ENCODE assay signal across 18 mouse cellular contexts in genomic region chr10:43609507-43609906, GRCm38 (mm10). TPM values are rescaled to one million over a fixed set of nuclear protein-coding genes. Genes with fewer than 3 reads are reported as not detected.
A peak's percentile ranks its signal among the peaks of the same experiment; 100 is the strongest.
DNase-seq lines count a peak whose midpoint lies in the region; ATAC-seq and TF ChIP-seq lines count a peak whose summit lies in the region.
"Had no signal": no experiment of that assay in that cellular context is flagged by ENCODE, and none has a peak within 500 bp of the region (broad histone marks: within the 10 kb centered on the region; RNA-seq: fewer than 3 reads in every experiment).

No protein-coding gene starts in this region.

- no peaks in the 10 kb centered on the region for H3K9me3 ChIP-seq in heart, embryonic 10.5 days
- no peaks in the 10 kb centered on the region for H3K9me3 ChIP-seq in G1E (replicated peaks)
- H3K9me3 ChIP-seq in erythroblast, embryonic 14.5 days (ENCODE audit: control insufficient read depth, low read length), result peaks cover 10% of the 10 kb centered on the region
- no peaks in the 10 kb centered on the region for H3K9me3 ChIP-seq in midbrain, postnatal 0 days (ENCODE audit: low read length)
- H3K9me3 ChIP-seq: embryonic facial prominence, embryonic 12.5 days; forebrain, embryonic 15.5 days; hindbrain, embryonic 10.5 days; limb, embryonic 13.5 days had no signal

- H3K4me2 ChIP-seq in midbrain, postnatal 0 days (ENCODE audit: low read depth, low read length, poor library complexity, severe bottlenecking), result no peak overlapping the region
- H3K4me2 ChIP-seq: embryonic facial prominence, embryonic 12.5 days; forebrain, embryonic 15.5 days; limb, embryonic 13.5 days had no signal

- 42% methylated on average over 5 of the region's 5 CpGs for WGBS in heart, embryonic 10.5 days
- 49% methylated on average over 5 of the region's 5 CpGs for WGBS in heart, adult 2 months
- WGBS in midbrain, postnatal 0 days, result 90% methylated on average over 5 of the region's 5 CpGs

- no peak overlapping the region for H3K4me3 ChIP-seq in heart, embryonic 10.5 days
- no peak overlapping the region for H3K4me3 ChIP-seq in heart, adult 2 months
- no peak overlapping the region for H3K4me3 ChIP-seq in G1E (ENCODE audit: low read depth, low read length)
- peak overlapping the region; percentile 47 for H3K4me3 ChIP-seq in erythroblast, embryonic 14.5 days (replicated peaks)
- H3K4me3 ChIP-seq in midbrain, postnatal 0 days (ENCODE audit: low read depth, low read length), result no peak overlapping the region
- H3K4me3 ChIP-seq: embryonic facial prominence, embryonic 12.5 days; forebrain, embryonic 15.5 days; hindbrain, embryonic 10.5 days; limb, embryonic 13.5 days; megakaryocyte, embryonic 14.5 days; myocyte had no signal

- H3K36me3 ChIP-seq in heart, embryonic 10.5 days, result no peaks in the 10 kb centered on the region
- H3K36me3 ChIP-seq in heart, adult 2 months (ENCODE audit: control insufficient read depth, insufficient read depth, low read length), result no peaks in the 10 kb centered on the region
- H3K36me3 ChIP-seq in G1E (replicated peaks), result no peaks in the 10 kb centered on the region
- H3K36me3 ChIP-seq in erythroblast, embryonic 14.5 days (ENCODE audit: control insufficient read depth), result peaks cover 81% of the 10 kb centered on the region
- H3K36me3 ChIP-seq in midbrain, postnatal 0 days (ENCODE audit: insufficient read depth, low read length), result no peaks in the 10 kb centered on the region
- H3K36me3 ChIP-seq: embryonic facial prominence, embryonic 12.5 days; forebrain, embryonic 15.5 days; hindbrain, embryonic 10.5 days; limb, embryonic 13.5 days had no signal

- H3K27ac ChIP-seq in heart, embryonic 10.5 days, result peak overlapping the region; percentile 52; the same call in 1 of the 2 replicates
- no peak overlapping the region for H3K27ac ChIP-seq in heart, adult 2 months
- H3K27ac ChIP-seq in midbrain, postnatal 0 days (ENCODE audit: low read depth, low read length), result no peak overlapping the region
- H3K27ac ChIP-seq: embryonic facial prominence, embryonic 12.5 days; forebrain, embryonic 15.5 days; limb, embryonic 13.5 days had no signal

- H3K79me2 ChIP-seq in heart, adult 2 months (replicated peaks; ENCODE audit: control insufficient read depth, insufficient read depth, low read length), result no peaks in the 10 kb centered on the region

- peaks cover 6% of the 10 kb centered on the region for H3K4me1 ChIP-seq in heart, embryonic 10.5 days
- no peaks in the 10 kb centered on the region for H3K4me1 ChIP-seq in heart, adult 2 months (ENCODE audit: control insufficient read depth, insufficient read depth, low read length)
- H3K4me1 ChIP-seq in G1E (ENCODE audit: insufficient read depth, low read depth, low read length), result peaks cover 38% of the 10 kb centered on the region
- H3K4me1 ChIP-seq in erythroblast, embryonic 14.5 days (ENCODE audit: control insufficient read depth), result peaks cover 96% of the 10 kb centered on the region
- H3K4me1 ChIP-seq in midbrain, postnatal 0 days (ENCODE audit: insufficient read depth, low read length), result no peaks in the 10 kb centered on the region
- H3K4me1 ChIP-seq: embryonic facial prominence, embryonic 12.5 days; forebrain, embryonic 15.5 days; hindbrain, embryonic 10.5 days had no signal

- no peak for TF ChIP-seq EP300 in heart, adult 2 months (IDR thresholded peaks at IDR 0.05; ENCODE audit: insufficient read depth, low read depth, low read length)

- ATAC-seq in G1E (ENCODE audit: extremely low read depth, insufficient number of reproducible peaks, low FRiP score, poor library complexity, severe bottlenecking), result peak; percentile 78
- ATAC-seq in megakaryocyte, adult 5-6 weeks (ENCODE audit: poor library complexity, severe bottlenecking), result peak; percentile 51
- no peak for ATAC-seq in midbrain, postnatal 0 days (ENCODE audit: low FRiP score)
- ATAC-seq: forebrain, embryonic 15.5 days had no signal

- H3K9ac ChIP-seq in heart, adult 2 months (ENCODE audit: low read depth, low read length), result no peak overlapping the region
- H3K9ac ChIP-seq in midbrain, postnatal 0 days (replicated peaks; ENCODE audit: low read length, poor library complexity, severe bottlenecking), result no peak overlapping the region
- H3K9ac ChIP-seq: embryonic facial prominence, embryonic 12.5 days; forebrain, embryonic 15.5 days; limb, embryonic 13.5 days had no signal

- no peaks in the 10 kb centered on the region for H3K27me3 ChIP-seq in heart, embryonic 10.5 days (ENCODE audit: insufficient read depth, poor library complexity, severe bottlenecking)
- H3K27me3 ChIP-seq in heart, adult 2 months (ENCODE audit: control insufficient read depth, insufficient read depth, low read length), result no peaks in the 10 kb centered on the region
- no peaks in the 10 kb centered on the region for H3K27me3 ChIP-seq in G1E (ENCODE audit: insufficient read depth, low read length)
- no peaks in the 10 kb centered on the region for H3K27me3 ChIP-seq in erythroblast, embryonic 14.5 days (ENCODE audit: control insufficient read depth)
- no peaks in the 10 kb centered on the region for H3K27me3 ChIP-seq in midbrain, postnatal 0 days (ENCODE audit: insufficient read depth, low read length)
- H3K27me3 ChIP-seq: embryonic facial prominence, embryonic 12.5 days; forebrain, embryonic 15.5 days; limb, embryonic 13.5 days had no signal

- TF ChIP-seq CTCF in heart, adult 2 months (IDR thresholded peaks at IDR 0.05), result no peak
- TF ChIP-seq CTCF in G1E (IDR thresholded peaks at IDR 0.05; ENCODE audit: low read depth, low read length), result no peak
- no peak for TF ChIP-seq CTCF in midbrain, postnatal 0 days (IDR thresholded peaks at IDR 0.05)

- DNase-seq in heart, embryonic 10.5 days (ENCODE audit: low spot score), result peak; percentile 91
- no peak for DNase-seq in heart, adult 2 months
- DNase-seq in G1E (ENCODE audit: low spot score), result peak; percentile 23
- DNase-seq in frontal cortex, postnatal 25 days (ENCODE audit: low spot score in 2 of 2), result no peak
- DNase-seq in testis, postnatal 14 days (ENCODE audit: low spot score), result no peak
- no peak for DNase-seq in midbrain, postnatal 0 days (ENCODE audit: low spot score)
- DNase-seq: adrenal gland, postnatal 25 days; cerebellum, adult 9-10 months; kidney, postnatal 4 days; thymus, adult 2 months had no signal

- TF ChIP-seq POLR2A in heart, adult 2 months (IDR thresholded peaks at IDR 0.05; ENCODE audit: insufficient read depth, low read depth, low read length), result no peak

- intact Hi-C loops in heart, adult 2 months (cut with DNase I), result no loop called here

RNA-seq across cellular contexts. Expression of gene Cd24a, which starts 31.4 kb away (rescaled TPM):
- polyA plus RNA-seq in heart, embryonic 10.5 days (2016; fragmentation: Nextera tagmentation; extraction: Ambion mirVana), result 108 and 192 TPM in 2 replicates
- 10 to 100 TPM in 1 of 2 experiments, 1 to 10 TPM in 1; 5.0 to 19.7 TPM for total RNA-seq in heart, adult 2 months (2021)
- 10.8 and 36.4 TPM in 2 replicates for polyA plus RNA-seq in heart, adult 2 months (2012; rRNA removed)
- total RNA-seq in G1E (2014; fragmentation: Nextera tagmentation) (934 and 1,184 TPM in 2 replicates), G1E (2017) (1,061 and 1,162 TPM in 2 replicates)
- polyA plus RNA-seq in G1E (2012), result 235 and 260 TPM in 2 replicates
- polyA plus RNA-seq in erythroblast, embryonic 14.5 days (2012), result 286 and 348 TPM in 2 replicates
- 469 and 474 TPM in 2 replicates for total RNA-seq in megakaryocyte, adult 5-6 weeks (2015)
- total RNA-seq in megakaryocyte, adult 5-6 weeks (2017), result 421 and 545 TPM in 2 replicates
- 609 and 613 TPM in 2 replicates for total RNA-seq in midbrain, postnatal 0 days (2014; rRNA removed)
- 326 TPM in 2 replicates for polyA plus RNA-seq in midbrain, postnatal 0 days (2015; fragmentation: Nextera tagmentation; extraction: Ambion mirVana)

Comparison
In these comparisons a context has a peak if more than half of its experiments do, and no peak if none do; other contexts are left out.
1. DNase-seq: peak in heart, embryonic 10.5 days (single experiment) and G1E (single experiment); none in heart, adult 2 months (0 of 2), frontal cortex, postnatal 25 days (0 of 2), testis, postnatal 14 days (single experiment) and midbrain, postnatal 0 days (single experiment).